Mouse (Mus musculus) urinary bladder, postnatal 14 days (tissue): ENCODE data around the gene Thbs4.
"Not testable (repeated sequence)": the region's sequence is repeated elsewhere in the genome, so short reads cannot be mapped to it uniquely, and the experiment has no call there.

Experiments
- DNase-seq: peaks from one replicate; pipeline ENCODE4 v3.0.0; 2021; ENCODE audit warnings: low spot score

The Thbs4 gene

GRCm38 (mm10) chr13:92794462-92795214 lies at the start of gene Thbs4:
Gene Thbs4, minus strand, starts transcription at chr13:92794818.
- DNase-seq = no peak

GRCm38 (mm10) chr13:92833162-92833561 lies 38.5 kb upstream of the Thbs4 start:
- no peak for DNase-seq

DNA sequence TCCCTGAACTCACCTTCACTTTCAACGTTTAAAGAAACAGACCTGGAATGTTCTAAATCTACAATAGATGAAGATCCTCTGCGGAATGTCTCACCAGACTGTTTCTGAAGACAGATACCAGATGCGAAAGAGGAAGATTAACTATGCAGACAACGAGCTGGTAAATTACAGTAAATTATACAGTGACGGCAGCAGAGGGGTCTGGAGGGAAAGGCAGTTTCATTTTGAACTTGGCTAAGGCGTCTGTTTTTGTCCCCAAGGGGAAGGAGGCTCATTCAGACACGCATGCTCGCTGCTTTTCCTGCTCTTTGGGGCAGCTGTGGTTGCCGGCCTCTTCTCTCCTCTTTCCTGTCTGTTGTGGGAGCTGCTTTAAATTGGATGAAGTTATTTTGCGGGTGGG lies 34.2 kb upstream of the Thbs4 start:
- no peak for DNase-seq

DNA sequence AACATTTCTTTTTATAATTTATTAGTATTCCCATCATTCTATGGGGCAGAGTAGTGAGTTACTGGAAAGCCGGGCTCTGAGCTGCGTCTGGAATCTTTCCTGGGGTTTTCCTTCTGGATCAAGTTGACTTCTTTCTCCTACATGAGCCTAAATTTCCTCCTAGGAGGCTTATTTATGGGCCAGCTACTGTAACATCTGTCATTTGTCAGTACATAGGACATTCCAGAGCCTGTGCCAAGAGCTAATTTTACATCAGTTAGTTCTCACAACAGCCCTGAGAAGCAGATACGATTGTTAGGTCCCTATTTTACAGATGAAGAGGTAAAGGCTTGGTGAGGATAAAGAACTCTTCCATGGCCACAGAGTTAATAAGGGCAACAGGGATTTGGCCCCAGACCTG lies 22.7 kb upstream of the Thbs4 start:
- DNase-seq = no peak

DNA sequence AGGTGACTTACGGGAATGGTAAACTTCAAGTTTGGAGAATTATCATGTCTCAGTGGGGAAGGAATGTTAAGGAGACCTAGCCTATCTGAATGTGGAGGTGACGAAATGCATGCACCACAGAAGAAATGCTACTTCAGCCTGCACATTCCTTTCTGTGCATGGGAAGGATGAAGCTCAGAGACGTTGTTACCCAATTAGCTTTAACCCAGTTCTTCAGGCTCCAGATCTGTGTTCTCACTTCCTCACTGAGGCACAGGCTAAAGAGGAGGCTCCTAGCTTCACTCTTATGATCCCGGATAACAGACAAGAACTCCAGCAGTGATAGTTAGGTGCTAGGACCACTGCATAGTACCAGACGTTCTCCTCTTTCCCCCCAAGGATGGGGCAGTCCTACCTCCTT lies 21.7 kb upstream of the Thbs4 start:
- no peak for DNase-seq

DNA sequence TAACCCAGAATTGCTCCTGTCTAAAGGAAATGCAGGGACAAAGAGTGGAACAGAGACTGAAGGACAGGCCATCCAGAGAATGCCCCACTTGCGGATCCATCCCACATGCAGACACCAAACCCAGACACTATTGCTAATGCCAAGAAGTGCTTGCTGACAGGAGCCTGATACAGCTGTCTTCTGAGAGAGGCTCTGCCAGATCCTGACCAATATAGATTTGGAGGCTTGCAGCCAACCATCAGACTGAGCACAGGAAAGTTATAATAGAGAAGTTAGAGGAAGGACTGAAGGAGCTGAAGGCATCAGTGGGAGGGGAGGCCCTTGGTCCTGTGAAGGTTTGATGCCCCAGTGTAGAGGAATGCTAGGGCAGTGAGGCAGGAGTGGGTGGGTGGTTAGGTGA lies 16.0 kb upstream of the Thbs4 start:
- not testable (repeated sequence) for DNase-seq

DNA sequence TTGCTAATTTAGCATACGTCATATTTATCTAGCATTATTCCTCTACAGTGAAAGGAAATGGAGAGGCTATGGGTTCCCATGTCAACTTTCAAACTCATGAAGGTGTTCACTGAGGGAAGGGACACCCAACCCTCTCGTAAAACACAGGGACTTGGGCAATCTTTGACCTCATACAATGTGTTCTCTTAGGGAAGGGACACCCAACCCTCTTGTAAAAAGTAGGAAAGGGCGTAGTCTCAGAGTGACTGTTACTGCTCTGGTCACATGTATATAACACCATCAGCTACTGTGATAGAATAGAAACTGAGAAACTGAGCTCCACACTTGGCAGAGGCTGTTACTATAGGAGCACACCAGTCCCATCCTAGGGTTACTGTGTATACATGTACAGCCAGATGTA lies 13.2 kb upstream of the Thbs4 start:
- no peak for DNase-seq

GRCm38 (mm10) chr13:92806785-92807184 lies 12.2 kb upstream of the Thbs4 start:
- no peak for DNase-seq

DNA sequence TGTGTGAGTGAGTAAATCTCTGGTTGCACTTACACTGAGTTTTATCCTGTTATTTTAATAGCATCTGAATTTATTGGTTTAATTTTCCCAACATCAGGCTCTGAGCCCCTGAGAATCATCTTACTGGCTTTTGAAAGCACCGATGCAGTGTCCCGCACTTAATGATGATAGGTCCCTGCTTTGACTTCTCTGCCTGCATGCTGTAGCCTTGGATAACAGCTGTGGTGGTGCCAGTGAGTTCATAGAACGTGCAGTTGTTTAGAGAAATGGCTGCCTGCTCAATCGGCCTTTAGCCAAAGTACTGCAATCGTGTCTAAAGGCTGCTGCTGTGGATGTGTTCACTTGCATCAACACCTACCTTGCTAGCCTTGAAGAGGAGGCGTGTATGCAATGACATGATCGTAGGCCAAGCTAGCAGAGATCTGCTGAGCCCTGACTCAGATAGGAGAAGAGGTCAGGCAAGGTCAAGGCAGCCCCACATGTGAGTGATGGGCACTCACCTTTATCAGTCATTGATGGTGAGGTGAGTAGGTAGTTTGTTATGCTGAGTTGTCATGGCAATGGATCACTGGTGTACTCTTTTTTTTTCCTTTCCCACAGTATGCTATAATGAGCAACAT lies 4.8 kb upstream of the Thbs4 start:
- DNase-seq = no peak

GRCm38 (mm10) chr13:92798830-92799229 lies 4.2 kb upstream of the Thbs4 start:
- no peak for DNase-seq

DNA sequence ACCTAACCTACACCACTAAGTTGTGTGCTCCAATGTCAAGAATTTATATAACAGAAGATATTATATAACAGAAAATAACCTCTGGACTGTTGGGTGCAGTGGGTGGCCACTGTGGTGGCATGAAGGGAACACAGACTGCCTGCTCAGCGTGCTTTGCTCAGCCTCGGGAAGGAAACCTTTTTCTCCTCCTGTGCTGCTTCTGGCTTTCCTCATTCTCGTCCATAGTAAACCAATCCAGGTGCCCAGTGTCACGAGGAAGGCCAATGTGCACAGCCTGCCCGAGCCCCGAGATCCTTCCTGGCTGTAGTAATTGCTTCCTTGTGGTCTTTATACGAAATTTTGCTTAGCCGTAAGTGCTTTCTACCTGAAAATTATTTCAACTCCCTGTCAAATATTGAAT lies 982 bp downstream of the Thbs4 start:
- DNase-seq = no peak

DNA sequence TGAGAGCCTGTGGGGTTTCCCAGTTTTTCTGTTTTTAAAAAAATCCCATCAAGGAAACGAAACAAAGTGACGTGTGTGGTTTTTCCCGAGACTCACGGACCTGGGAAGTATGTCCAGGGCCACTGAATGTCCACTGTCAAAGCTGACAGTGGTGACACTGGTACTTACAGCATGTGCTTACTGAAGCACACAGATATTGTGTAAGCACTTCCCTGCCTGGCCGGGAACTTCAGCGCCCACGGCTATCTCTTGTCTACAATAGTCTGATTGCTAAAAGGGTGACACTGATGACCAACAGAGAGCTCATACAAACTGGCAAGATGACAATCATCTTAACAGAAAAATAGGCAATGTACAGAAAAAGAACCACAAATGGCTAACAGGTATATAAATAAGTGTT lies 3.1 kb downstream of the Thbs4 start:
- no peak for DNase-seq

DNA sequence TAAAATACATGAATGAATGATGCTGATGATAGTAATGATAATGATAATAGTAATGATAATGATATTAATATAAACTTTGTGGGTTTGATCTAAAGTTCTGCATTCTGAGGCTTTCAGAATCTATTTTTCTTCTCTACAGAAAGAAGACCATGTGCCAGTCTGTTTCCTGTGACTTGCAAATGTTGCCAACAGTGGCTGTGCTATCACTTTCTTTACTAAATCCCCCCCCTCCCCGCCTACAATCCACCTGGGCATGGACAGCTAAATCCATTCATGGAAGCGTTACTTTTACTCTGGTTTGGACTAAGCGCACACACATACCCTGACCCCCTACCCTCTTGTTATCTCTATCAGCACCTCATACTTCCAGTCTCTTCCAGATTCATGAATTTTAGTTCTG lies 10.3 kb downstream of the Thbs4 start:
- DNase-seq = no peak

- DNase-seq = no peak
These were observed 11.1 kb downstream of the Thbs4 start for GRCm38 (mm10) chr13:92783551-92783950.

DNA sequence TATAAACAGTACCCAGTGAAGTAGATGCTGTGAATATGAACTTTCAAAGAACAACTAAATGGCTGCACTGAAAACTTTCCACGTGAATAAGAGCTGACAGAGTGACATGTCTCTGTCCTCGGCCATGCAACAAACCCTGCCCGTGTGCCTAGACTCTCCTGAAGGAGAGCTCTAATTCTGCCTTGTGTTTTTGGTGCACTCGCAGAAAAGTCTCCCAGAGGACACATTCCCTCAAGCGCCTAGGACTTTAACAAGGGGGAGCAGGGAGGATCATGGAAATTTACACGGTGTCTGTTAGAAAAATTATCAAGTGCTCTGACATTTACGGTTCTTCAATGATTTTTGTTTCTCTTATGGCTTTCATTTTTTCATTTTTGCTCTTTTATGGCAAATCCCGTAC lies 13.7 kb downstream of the Thbs4 start:
- no peak for DNase-seq

- DNase-seq = no peak
These were observed 14.5 kb downstream of the Thbs4 start for GRCm38 (mm10) chr13:92780076-92780475.

DNA sequence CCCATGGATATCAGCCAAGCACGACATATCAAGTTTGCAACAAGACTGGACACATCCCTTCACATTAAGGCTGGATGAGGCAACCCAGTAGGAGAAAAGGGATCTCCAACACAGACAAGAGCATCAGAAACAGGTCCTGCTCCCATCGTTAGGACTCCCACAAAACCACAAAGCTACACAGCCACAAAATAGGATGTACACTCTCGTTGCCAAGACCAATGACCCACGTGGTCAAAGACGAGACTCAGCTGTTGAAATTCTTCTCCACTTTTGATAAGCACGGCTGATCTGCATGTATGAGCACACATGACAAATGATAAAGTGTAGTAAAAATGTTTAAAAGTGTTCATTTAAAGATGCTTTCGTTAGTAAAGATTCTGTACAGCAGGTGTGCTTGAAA lies 16.0 kb downstream of the Thbs4 start:
- DNase-seq = no peak

DNA sequence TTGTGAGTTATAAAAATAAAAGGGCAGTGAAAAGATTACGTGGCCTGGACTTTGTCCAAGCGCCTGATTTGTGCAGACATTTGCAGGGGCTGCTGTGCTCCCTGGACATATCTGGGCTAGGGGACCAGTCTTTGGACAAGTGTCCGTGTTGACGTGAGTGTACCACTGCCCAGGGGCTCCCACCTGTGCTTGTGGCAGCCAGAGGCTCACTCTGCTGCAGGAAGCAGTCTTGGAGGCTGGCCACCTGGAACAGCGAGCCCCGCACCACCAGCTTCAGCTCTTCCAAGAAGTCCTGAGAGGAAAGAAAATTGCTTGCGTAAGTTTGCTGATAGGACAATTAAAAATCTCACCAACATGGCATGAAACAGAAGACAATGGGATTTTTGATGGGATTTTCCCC lies 18.7 kb downstream of the Thbs4 start:
- no peak for DNase-seq

GRCm38 (mm10) chr13:92774887-92775286 lies 19.7 kb downstream of the Thbs4 start:
- no peak for DNase-seq

GRCm38 (mm10) chr13:92772500-92772899 lies 22.1 kb downstream of the Thbs4 start:
- no peak for DNase-seq

DNA sequence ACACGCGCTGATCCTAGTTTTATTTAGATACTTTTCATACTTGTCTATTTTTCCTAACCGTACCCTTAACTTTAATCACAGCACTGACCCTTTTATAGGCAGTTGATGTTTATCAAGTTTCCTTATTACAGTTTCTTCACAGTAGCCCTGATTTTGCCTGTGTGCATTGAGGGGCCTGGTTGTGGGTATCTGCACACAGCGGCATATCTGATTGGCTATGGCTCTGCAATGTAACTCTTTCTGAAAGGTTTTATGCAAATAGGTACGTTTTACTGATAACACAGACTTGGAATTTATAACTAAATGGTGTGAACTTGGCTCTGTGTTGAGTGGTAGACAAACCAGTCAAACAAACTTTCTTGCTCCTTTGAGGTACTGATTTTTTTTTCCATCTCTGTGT lies 23.1 kb downstream of the Thbs4 start:
- DNase-seq = no peak

DNA sequence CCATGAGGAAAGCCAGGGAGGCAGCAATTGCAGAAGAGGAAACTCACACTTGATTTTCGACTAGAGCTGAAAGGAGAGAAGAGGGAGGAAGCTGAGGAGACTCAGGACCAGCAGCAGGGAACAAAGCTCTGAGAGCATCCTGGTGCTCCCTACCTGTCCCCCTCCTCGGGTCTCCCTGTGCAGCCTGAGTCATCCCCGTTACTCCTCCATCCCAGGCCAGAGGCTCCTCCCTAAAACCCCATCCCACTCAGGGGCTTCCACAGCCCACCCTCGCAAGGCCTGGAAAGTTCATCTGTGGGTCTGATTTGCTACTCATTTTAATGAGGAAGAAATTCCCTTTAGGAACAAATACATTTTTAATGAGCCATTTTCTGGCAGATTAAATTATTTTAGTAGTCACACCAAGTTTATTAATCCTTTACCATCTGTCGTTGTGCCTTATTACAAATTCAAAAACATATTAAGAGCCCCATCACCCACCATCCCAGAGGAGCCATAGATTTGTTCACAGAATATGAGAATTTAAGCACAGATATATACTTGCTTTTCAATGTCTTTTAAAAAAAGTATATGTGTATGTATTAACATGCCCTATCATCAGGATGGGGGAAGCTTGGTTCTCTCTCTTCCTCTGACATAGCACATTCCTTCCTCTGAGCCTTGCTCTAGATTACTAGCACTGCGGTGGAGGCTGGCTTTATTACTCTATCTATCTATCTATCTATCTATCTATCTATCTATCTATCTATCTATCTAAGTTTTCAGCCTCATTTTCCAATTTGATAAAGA lies 29.0 kb downstream of the Thbs4 start:
- no peak for DNase-seq

GRCm38 (mm10) chr13:92762322-92762721 lies 32.3 kb downstream of the Thbs4 start:
- DNase-seq = no peak
